Mouse (Mus musculus): ENCODE measurements around the gene Mrln. TPM values are rescaled to one million over a fixed set of nuclear protein-coding genes. Genes with fewer than 3 reads are reported as not detected.

Mrln gene
- under 1 TPM in 1 of 4 experiments, not detected in 3; 0.89 TPM for total RNA-seq (2022)

- DNase-seq = peak; percentile 55
These were observed at the start of gene Mrln for GRCm38 (mm10) chr10:70204505-70205399. Gene Mrln, plus strand, starts transcription at chr10:70204664.

- no peak for DNase-seq
These were observed 47.9 kb upstream of the Mrln start for GRCm38 (mm10) chr10:70156431-70157165.

DNA sequence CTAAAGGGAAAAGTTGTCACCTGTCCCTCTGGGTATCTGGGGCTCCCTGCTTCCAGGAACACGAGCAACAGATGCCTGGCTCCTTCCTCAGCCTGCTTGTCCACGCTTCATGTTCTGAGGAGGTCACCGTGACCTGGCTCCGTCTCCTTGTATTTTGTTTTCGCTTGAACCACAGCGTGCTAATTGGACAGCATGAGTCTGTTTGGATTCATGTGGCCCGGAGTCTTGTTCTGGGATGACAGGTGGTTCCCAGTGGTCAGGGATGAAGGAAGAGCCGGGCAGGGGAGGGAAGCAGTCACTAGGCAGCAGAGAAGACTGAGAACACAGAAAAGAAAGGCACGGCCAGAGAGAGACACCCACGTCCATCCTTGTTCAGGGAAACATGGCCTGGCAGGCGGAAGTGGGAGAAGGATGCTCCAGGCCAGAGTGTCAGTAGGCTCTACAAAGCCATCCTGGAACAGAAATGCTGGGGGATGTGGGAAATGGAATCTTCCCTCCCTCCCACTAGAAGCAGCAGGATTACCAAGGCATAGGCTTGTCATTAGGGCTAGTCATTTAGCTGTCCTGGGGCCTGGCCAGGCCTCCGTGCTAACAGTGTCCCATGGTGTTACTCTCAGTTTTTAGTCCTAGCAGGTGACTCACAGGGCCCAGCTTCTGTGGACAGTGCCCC is 44.7 kb upstream of the Mrln start:
- DNase-seq = no peak

DNA sequence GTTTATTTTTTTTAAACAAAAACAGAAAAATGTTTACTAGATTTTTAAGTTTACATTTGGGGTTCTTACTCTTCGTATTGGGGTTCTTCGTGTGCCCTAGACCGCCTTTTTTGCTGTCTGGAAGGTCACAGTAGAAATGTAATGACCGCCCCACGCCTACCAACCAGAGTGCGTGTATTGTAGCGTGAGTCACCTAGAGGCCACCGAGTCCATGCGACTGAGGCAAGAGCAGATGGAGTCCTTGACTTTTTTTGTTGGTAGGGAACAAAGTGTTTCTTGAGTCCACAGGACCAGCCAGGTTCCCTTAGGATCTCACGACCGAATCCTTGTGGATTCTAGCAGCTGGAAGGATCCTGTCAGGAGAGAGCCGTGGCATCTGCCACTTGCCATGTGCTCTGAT is 43.7 kb upstream of the Mrln start:
- DNase-seq = peak; percentile 64

DNA sequence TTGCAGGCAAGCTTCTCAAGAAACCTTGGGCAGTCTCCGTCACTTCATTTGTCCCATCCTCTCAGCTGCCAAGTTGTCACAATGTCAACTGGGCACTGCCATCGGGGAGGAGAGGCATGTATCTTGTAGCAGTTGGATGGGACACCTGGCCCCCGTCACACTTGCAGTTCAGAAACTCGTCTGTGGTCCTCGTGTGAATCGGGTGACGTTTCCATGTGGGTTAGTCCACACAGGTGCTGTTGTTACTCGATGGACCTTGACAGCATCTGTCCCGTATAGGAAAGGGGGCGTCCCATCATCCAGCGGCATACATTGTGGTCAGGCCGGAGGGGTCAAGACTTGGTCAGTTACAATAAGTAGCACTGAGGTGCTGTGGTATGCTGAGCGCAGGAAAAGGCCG is 43.0 kb upstream of the Mrln start:
- DNase-seq = no peak

- DNase-seq = no peak
These were observed 40.8 kb upstream of the Mrln start for GRCm38 (mm10) chr10:70163681-70164080.

DNA sequence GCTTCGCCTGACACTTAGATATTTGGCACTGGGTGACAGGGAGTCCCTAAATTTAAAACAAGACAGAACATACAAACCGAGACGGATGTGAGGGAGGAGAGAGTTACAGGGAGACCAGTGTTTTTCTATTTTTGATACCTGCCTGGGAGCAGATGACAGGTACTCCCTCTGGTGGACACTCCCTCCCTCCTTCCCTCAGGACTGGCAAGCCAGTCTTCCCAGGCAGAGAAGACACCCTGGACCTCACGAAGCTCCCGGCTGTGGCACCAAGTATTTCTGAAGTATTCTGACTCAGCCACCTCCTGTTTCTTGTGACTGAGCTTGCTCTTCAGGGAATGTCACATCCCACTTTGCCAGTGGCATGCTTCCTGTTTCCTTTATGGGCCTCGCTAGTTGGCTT is 38.6 kb upstream of the Mrln start:
- DNase-seq = no peak

- DNase-seq = no peak
These were observed 38.0 kb upstream of the Mrln start for GRCm38 (mm10) chr10:70166427-70166826.

DNA sequence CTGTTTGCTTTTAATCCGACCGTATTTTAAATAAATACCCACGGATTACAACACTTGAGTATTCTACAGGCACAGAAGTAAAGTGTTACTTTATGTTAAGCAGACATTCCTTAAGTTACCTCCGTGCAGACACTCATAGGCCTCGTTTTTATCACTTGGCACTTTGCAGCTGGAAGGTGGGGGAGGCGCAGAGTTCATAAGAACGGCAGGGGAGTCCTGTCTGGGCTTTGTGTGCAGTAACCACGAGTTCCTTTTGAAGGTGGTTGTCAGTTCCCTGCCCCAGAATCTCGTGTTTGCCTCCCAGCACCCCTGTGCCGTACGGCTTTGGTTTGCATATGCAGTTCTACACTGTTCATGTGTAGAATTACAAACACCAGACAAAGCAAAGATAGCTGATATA is 36.8 kb upstream of the Mrln start:
- no peak for DNase-seq

- DNase-seq = no peak
These were observed 36.1 kb upstream of the Mrln start for GRCm38 (mm10) chr10:70168396-70168795.

DNA sequence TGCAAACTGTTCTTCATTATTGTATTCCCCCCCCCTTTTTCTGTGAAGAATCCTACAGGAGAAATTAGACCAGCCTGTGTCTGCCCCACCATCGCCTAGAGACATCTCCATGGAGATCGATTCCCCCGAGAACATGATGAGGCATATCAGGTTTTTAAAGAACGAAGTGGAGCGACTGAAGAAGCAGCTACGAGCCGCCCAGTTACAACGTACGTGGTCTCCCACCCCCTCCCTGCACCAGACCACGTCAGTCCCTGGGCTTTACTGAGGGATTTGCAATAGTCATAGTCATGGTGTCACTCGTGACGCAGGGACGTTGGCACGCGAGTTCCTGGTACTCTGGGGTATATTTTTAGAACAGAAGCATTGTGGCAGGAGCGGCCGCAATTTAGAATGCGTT is 35.4 kb upstream of the Mrln start:
- DNase-seq = no peak

- no peak for DNase-seq
These were observed 31.1 kb upstream of the Mrln start for GRCm38 (mm10) chr10:70173314-70173713.

DNA sequence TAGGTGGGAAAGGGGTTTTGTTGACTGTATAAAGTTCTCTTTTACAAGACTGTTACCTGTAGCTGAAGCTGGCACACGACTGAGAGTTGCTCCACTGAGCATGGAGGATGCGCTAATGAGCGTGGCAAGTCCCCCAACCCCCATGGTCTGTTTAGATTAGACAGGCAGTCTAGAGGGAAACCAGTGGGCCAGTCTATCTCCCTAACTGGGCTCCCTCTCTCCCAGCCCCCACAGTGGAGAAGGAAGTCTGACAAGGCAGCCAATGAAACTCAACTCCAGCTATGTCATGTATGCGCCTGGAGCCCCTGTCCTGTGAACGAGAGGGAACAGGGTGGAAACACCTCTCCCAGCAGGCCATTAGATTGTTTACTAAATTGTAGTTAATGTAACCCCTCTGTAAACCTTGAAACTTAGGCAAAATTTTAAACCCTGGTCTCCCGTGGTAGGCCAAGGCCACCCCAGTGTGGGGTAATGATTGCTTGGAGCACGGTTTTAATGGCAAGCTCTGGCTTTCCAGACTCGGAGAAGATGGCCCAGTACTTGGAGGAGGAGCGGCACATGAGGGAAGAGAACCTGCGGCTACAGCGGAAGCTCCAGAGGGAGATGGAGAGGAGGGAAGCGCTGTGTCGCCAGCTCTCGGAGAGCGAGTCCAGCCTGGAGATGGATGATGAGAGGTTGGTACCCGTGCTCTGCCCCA is 29.8 kb upstream of the Mrln start:
- DNase-seq = no peak

GRCm38 (mm10) chr10:70180727-70181126 is 23.7 kb upstream of the Mrln start:
- no peak for DNase-seq

DNA sequence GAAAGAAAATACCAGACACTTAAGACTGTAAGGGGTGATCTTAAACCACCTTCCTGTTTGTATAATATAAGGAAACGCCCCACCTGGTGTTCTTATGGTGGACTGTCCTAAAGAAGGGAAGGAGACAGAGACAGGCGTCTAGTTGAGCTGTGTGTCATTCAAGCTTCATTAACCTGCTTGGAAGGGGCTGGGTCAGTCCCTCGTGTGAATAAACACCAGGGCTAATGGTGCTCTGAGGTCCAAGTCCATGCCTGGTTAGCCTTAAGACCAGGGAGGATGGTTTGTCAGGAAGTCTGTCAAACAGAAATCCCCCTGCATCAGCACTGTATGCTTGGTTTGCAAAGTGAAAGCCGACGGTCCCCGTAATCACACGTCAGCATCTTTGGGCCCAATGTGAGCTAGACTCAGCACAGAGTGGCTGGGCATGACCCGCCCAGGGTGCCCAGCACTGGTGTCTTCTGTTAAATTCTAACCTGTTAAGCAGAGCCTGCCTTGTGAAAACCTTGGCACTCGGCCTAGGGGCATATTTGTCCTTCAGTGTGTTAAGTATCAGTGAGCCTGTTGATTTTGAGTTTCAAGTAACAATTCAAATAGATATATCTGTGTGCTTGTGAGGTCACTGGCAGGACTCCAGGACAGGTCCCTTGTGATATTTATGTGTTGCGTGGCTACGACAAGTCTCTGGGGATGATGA is 23.0 kb upstream of the Mrln start:
- DNase-seq = no peak

DNA sequence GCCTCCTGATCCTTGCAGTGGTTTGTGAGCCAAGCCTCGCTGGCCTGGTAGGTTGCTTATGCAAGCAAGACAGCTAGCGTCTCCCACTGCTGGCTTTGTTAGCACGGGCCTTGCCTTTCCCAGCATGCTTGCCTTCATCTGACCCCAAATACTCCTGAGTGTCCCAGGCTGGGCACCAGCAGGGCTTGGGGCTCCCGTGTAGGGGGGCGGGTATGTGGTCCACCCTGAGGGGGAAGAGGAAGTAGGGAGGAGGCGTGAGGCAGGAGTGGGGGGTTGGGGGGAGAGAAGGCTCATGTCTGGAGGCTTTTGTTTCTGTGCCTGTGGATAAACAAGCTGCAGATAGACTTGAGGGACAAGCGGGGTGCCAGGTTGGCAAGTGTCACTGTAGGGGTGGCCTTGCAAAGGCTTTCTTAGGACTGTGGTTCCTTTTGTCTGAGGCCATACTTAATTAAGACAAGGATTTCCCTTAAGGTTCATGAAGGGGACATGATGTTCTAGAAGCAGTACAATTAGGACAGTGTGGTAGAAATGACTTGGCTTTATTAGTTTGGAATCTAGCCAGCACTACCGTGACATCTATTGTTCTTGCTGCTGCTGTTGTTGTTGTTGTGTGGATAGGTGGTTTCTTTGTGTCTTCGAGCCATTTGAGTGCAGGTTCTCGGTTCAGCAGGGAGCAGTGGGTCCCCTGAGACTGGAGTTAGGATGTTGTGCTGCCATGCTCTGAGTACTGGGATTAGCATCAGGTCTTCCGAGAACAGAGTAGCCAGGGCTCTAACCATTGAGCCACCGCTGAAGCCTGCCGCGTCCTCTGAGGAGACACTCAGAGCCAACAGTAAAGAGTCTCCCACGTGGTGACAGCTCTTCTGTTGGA is 21.0 kb upstream of the Mrln start:
- DNase-seq = no peak

DNA sequence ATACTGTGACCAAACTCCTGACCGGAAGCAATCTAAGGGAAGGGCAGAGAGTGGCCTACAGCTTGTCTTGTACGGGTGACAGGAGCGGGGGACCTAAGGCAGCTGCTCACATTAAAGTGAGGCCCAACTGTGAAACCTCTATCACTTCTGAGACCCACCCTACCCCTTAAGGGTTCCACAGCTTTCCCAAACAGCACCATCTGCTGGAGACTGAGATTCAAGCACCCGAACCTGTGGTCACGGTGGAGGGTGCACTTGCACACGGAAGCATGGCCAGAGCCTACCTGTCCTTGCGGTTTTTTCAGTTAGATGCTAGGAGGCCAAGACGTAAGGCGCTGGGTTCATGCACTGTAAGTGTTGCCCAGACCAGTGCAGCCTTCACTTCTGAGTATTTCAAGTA is 18.3 kb upstream of the Mrln start:
- no peak for DNase-seq

- no peak for DNase-seq
These were observed 17.9 kb upstream of the Mrln start for GRCm38 (mm10) chr10:70186586-70186985.

DNA sequence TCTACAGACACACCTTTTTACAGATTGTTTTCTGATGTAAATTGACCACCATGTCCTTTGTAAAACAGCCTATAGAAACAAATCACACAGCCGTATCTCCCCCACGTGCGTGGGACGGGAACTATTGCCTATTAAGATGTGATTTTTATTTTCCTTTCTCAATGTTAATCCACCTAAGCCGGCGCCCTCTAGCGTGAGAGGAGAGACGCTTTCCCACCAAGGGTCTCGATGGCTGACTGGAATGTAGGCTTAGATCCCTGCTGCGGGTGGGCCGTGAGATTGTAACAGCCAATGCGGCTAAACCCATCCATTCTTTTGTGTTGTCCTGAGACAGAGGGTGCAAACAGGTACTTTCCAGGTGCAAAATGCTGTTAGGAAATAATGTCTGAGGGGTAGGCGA is 14.6 kb upstream of the Mrln start:
- no peak for DNase-seq

DNA sequence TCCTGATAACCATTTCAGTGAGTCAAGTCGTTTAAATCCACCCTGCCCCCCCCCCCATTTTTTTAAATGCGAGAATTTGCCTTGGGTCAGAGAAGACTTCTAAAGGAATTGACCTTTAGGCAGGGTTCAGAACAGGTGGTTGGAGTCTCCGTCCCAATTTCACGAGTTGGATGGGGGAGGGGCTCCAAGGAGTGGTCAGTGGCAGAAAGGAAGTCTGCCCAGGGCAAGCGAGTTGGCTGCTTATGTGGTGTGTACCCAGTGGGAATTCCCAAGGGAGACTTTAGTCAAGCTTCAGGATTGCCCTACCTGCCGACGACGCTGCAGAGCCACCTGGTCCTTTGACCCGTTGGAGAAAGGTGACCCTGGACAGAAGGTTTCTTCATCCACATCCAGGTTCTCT is 10.2 kb upstream of the Mrln start:
- DNase-seq = no peak

- DNase-seq = no peak
These were observed 9.2 kb upstream of the Mrln start for GRCm38 (mm10) chr10:70195279-70195678.
